Mouse (Mus musculus): ENCODE results near the gene Csf3r.

The Csf3r gene

DNA sequence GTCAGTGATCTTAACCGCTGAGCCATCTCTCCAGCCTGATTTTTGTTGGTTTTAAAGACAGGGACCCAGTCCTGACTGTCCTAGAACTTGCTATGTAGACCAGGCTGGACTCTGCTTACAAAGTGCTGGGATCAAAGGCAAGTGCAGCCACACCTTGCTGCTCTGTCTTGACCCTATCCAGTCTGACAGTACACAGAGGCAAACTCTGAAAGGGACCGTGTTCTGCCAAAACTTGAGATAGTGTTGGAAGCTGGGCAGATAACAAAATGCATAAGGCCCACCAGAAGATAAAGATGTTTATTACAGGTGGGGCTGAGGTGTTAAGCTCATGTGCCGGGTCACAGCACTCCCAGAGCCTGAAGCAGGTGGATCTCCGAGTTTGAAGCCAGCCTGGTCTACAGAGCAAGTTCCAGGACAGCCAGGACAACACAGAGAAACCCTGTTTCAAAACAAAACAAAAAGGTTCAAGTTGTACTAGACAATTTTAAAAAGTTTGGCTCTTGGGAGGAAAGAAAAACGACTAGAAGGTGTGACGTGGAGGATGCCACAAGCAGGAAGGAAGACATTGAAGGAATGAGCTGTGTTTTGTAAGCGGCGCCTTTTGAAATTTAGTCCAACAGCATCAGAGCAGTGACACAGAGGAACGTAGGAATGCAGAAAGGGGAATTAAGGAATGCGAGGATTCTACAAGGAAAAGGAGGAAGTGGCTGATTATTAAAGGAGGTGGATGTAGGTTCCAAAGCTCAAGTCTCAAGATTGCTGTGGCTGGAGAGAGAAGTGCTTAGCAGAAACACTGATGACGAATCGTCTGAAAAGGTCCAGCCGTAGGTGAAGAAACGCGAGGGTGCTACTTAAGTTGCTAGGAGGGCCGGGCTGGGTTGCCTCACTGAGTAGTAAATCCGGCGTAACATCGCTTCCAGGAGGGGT is 33.1 kb downstream of the Csf3r start:
- no peak for DNase-seq (ENCODE audit: low spot score)

DNA sequence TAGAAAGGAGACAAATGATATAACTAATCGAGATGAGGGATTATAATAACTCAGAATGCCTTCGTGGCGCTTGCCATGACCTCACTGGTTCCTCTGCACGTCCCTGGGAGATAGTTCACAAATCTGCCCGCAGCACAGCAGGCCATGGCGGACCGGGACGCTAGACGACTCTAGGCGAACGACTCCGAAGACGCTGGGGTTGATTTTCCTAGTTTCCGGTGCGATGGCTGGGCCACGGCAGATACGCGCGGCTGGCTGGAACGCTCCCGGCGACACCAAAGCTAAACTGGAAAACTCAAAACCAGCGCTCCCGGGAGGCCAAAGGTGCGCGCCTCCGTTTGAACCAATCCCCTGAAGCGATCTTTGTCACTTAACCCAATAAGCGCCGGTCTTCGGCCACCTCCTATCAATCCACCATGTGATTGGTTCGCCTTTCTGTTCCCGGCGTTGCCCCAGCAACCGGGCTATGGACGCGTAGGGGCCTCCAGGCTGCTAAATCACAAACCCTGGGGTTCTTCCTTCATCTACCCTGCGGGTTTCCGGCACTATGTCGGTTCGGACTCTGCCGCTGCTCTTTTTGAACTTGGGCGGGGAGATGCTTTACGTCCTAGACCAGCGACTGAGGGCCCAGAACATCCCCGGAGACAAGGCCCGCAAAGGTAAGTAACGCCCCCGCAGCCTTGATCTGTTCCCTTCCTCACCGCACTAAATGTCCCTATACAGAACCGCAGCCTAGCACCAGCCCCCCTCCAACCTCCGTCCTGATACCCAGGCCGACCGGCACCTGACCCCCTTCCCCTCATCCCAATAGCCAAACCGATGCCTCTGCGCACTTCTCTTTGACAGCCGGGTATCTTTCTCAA is 34.0 kb downstream of the Csf3r start, which contains the start of gene Oscp1:
Oscp1 (plus strand) TSS at position 432 of the 863 bp plus-strand sequence.
- DNase-seq (ENCODE audit: low spot score), result peak; percentile 45

DNA sequence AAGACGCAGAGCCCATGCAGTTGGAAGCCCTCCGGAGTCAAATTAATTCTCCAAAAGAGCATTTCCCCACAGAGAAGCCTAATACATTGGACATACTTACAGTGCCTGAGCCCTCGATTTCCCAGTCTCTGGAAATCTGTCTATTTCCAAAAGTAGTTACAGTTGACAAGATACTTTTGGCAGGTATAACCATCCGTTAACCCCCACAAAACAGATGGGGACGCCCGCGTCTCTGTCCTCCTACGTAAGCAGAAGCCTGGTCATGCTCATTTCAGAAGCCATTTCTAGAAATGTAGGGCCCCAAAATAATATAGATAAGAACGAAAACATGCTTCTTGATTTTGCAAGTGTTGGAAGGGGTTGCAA is 34.6 kb downstream of the Csf3r start:
- DNase-seq (ENCODE audit: low spot score), result no peak

DNA sequence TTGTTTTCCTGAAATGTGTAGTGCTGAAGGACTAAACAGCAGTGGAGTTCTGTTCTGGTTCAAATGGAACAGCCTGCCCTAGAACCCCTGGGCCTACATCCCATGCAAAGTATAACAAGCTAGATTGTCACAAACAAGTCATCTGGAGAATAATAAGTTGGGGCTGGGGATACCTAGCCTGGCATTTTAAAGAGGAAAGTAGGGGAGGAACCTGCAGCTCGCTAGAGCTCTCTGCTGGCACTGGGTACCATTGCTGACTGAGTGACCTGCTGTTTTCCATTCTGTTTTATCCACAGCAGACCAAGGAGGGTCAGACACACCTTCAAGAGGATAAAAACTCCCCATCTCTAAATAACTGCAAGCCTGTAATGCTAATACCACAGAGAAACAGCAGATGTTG is 38.5 kb downstream of the Csf3r start:
- DNase-seq (ENCODE audit: low spot score), result no peak

DNA sequence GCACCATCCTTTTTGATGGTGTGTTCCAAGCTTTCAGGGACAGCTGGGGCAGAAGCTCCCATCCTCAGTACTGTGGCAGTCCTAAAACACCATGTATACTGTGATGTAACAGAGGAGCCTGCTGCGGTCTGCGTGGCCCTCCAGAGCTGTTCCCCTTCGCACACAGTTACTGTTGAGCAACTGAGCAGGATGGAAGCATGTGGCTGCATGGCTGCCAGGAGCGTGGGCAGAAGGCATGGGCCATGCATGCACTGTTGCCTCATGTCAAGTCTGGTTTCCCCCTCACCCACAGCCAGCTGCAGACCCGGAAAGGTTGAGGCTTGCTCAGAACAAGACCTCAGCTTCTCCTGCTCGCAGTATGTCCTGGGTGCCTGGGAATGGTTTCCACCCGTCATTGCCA is 40.9 kb downstream of the Csf3r start:
- DNase-seq (ENCODE audit: low spot score), result no peak

DNA sequence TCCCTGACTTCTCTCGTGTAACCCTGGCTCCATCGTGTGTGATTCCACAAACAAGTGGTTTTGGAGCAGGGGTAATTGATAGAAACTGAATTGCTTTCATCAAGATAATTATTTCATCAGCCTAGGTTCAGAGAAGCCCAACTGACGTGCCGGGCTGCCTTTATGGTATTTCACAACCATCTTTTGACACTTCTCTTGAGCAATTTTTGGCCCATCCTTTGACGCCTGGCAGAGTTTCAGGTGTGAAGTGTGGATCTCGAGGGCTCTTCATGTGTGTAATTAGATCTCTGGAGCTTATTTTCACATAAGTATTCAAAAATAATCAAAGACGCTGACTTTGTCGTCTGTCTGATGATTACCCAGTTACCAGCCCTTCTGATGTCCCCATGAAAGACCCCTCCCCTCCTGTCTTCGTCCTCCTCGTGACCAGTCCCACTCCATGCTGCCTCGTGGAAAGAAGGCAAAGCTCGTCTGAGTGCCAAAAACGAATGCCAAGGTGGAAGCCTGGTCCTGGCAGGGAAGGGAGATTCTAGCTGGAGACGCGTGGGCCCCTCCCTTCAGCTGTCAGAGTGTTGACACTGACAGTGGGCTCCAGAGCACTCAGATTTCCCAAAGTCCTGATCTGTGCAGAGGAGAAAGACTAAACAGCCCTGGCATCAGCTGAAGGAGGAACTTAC is 43.2 kb downstream of the Csf3r start:
- DNase-seq (ENCODE audit: low spot score), result no peak

DNA sequence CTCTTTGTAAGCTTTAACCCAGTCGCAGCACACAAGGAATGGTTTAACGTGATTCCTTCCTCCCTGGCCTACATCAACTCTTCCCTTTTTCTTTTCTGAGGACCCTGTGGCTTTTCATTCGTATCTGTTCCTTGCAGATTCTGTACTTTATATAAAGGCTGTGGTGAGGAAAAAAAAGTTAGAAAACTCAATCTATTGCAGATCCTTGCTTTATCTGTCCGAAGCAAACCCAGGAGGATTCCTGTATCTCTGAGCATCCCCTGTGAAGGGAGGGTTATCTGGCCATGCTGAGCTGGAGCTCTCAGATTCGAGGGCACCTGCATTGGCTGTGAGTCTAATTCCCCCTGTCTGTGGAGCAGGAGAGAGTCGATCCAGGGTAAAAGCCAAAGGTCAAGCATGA is 44.5 kb downstream of the Csf3r start:
- DNase-seq (ENCODE audit: low spot score), result no peak

DNA sequence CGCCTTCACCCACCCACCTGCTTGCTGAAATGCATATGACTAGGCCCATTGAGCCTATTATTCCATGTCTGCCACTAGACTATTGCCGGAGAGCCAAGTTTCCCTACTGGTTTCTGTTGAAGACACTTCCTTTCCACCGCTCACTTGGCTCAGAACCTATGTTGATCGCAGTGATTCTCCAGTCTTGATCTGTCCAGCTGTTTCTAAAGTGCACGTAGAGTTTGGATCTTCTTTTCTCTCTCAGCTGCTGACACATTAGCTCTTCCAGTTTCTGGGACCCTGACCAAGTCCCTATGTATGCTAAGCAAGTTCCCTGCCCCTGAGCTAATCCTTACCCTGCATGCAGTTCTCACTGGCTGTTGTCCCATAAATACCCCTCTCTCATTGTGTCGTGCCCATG is 53.5 kb downstream of the Csf3r start:
- DNase-seq (ENCODE audit: low spot score), result no peak

DNA sequence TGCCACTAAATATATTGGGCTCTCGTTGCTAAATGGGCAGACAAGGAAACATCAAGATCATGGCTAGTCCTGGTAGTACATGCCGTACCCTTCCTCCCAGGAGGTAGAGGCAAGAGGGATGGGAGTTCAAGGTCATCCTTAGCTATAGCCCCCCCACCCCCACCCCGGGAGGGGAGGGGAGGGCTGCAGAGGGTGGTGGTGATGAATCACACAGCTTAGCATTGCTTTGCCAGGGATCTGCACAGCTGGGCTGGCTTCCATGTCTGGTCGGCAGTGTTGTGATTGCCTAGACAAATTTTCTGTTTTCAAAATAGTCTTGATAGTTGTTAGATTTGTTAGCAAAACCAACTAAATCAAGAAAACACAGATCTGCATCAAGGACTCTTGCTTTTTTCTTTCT is 54.9 kb downstream of the Csf3r start:
- DNase-seq (ENCODE audit: low spot score), result no peak

DNA sequence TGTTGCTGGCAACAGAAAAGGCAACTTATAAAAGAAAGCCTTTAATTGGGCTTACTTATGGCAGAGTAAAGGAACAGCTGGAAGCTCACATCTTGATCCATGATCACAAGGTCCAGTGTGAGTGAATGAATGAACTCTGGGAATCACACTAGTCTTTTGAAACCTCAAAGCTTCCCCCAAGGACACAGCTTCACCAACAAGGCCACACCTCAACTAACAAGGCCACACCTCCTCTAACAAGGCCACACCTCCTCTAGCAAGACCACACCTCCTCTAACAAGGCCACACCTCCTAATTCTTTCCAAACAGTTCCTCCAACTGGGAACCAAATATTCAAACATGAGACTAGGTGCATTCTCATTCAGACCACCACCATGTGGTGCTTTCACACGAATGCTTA is 57.3 kb downstream of the Csf3r start:
- no peak for DNase-seq (ENCODE audit: low spot score)

DNA sequence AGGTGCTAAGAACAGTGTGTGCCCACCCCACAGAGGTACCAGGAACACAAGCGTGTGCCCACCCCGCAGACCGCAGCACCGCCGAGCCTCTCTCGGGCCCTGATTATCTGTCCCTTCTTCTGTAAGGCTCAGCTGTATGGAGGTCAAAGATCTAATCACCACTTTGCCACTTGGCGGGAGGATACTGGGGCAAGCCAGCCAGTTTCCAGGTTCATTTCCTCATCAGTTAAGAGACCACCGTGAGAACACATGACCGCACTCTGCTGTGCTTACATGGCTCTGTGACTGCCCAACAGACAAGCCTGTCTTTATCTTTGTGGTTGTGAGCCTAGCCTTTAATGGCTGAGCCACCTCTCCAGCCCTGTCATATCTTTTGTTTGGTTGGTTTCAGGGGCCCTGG is 58.7 kb downstream of the Csf3r start:
- no peak for DNase-seq (ENCODE audit: low spot score)

DNA sequence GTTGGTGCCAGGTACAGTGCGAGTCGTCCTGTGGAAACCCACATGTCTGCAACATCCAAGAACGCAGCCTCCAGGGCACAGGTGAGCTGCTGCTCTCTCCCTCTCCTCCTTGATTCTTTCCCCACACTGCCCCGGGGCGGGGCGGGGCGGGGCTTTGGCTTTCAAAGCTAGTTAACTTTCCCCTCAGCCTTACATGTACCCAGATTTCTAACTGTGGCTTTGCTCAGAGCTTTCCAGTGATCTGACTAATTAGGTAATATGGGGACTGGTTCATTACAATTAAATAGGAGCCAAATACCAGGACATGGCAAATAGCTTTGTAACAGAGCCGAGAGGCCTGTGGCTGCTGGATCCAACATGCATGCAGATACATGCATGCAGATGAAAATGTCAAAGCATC is 60.0 kb downstream of the Csf3r start:
- DNase-seq (ENCODE audit: low spot score), result no peak

DNA sequence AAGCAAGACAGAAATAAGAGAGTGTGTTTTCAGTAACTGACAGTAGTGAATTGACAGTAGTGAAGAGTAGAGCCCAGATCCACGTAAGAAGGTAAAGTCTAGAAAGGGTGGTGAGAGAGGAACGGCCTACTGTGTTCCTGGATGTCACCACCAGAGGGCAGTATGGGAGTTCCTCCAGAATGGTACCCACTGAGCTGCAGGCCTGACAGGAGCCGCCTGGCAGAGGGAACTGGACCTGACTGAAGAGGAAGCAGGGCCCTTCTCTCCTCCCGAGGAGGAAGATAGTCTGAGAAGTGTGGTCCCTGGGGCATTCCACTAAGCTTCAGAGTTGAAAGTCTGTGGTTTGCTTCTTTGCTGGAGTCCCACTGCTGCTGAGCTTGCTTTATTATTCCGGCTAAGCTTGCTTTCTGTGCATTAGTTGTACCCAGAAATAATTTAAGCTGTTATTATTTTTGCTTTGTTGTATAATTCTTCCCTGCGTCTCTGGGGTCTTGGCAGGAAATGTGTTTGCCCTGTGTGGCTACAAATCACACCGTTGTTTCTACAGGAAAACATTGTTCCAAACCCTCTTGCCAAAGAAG is 61.7 kb downstream of the Csf3r start:
- peak; percentile 50 for DNase-seq (ENCODE audit: low spot score)

DNA sequence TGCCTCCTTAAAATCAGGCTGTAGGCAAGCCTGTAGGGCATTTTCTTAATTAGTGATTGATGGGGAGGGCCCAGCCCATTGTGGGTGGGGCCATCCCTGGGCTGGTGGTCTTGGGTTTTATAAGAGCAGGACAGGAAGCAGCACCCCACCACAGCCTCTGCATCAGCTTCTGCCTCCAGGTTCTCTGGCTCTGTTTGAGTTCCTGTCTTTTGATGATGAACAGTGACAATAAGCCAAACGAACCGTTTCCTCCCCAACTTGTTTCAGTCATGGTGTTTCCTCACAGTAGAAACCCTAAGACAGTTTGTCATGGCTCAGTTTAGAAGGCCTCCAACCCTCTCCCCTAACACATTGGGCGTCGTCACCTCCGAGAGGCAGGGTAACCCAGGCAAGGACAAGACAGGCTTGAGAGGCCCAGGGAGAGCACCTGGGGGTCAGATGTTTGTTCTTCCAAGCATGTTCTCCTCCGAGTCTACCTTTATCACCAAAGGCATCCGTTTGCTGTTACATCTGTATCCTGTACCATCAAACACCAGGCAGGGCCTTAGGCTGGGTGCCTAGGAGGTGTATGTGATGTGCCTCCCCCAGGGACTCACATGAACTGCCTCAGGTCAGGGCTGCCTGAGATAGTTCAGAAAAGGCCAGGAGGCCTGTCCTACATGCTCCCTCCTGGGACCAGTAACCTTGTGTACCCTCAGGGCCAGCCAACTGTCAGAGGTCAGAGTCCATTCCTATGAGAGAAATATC is 65.9 kb downstream of the Csf3r start:
- no peak for DNase-seq (ENCODE audit: low spot score)

DNA sequence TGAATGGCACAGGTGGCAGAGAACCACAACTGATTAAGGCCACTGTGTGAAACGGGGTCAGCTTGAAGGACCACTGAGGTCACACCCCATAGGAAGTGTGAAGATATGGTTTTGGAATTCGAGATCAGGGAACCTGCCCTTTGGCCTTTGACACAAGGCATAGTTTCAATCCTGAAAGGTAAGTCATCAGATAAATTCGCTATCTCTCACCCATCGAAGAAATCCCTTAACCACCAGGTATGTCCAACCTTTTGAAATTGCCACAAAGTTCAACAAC is 66.4 kb downstream of the Csf3r start:
- no peak for DNase-seq (ENCODE audit: low spot score)

DNA sequence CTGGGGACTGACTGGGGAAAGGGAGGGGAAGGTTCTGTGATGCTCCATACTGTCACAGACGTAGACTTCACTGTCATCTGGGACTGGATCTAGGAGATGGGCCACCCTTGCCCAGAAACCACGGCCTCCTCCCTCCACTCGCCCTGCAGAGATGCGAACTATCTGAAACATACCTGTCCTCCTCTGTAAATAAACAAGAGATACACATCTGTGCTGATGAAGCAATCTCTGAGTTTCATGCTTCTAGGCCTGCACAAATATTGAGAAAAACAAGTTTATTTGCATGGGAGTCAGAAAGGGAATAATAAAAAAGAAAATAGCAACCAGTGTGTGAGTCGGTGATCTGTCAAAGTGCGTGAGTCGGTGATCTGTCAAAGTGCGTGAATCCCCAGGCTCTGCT is 67.5 kb downstream of the Csf3r start:
- no peak for DNase-seq (ENCODE audit: low spot score)

Data from urinary bladder, postnatal 10 days (tissue).